Mouse (Mus musculus): Measurements from ENCODE around the gene Pigb.

- TF ChIP-seq POLR2A (IDR thresholded peaks at IDR 0.05; ENCODE audit: control insufficient read depth, extremely low read depth, insufficient read depth, low read length, poor library complexity) (peak; percentile 33; the same call in 1 of the 2 replicates), CTCF (IDR thresholded peaks at IDR 0.05; ENCODE audit: borderline replicate concordance, control insufficient read depth, extremely low read depth, insufficient read depth, low read length, poor library complexity) (peak; percentile 90)
Measured at GRCm38 (mm10) chr9:73044146-73045079, 4.2 kb upstream of the Pigb start, which contains the start of gene Rab27a.

All from thymus, adult 2 months (tissue).